Mouse (Mus musculus) kidney, embryonic 16.5 days (tissue): ENCODE measurements around the gene Klk5. TPM values are rescaled to one million over a fixed set of nuclear protein-coding genes. Genes with fewer than 3 reads are reported as not detected.

Experiments
- ATAC-seq: fragments of 200-750 bp; cut with Nextera tagmentation; 2 replicates; pipeline ENCODE4 v1.8.0; 2017; ENCODE audit warnings: moderate TSS enrichment; ENCODE audit not compliant: low FRiP score, low TSS enrichment
- H3K27ac ChIP-seq: fragments of 300-500 bp; sonication (generic); 2 replicates; pipeline ENCODE4 v1.5.1; 2014; ENCODE audit warnings: low read length
- H3K27me3 ChIP-seq: fragments of 300-500 bp; sonication (generic); 2 replicates; pipeline ENCODE4 v1.6.1; 2014; ENCODE audit warnings: low read length, control low read depth, mixed read lengths; ENCODE audit not compliant: insufficient read depth
- H3K36me3 ChIP-seq: fragments of 300-500 bp; sonication (generic); 2 replicates; pipeline ENCODE4 v1.6.1; 2014; ENCODE audit warnings: low read length, control low read depth, mixed read lengths; ENCODE audit not compliant: insufficient read depth
- H3K4me1 ChIP-seq: fragments of 300-500 bp; sonication (generic); 2 replicates; pipeline ENCODE4 v1.6.1; 2014; ENCODE audit warnings: low read length, control low read depth, mixed read lengths; ENCODE audit not compliant: insufficient read depth
- H3K4me2 ChIP-seq: fragments of 300-500 bp; sonication (generic); replicated peaks from 2 replicates; pipeline ENCODE4 v1.6.1; 2014; ENCODE audit warnings: low read depth, low read length
- H3K4me3 ChIP-seq: fragments of 300-500 bp; sonication (generic); 2 replicates; pipeline ENCODE4 v1.5.1; 2014; ENCODE audit warnings: mild to moderate bottlenecking, low read length
- H3K9ac ChIP-seq: fragments of 300-500 bp; sonication (generic); replicated peaks from 2 replicates; pipeline ENCODE4 v1.6.1; 2014; ENCODE audit warnings: low read length
- H3K9me3 ChIP-seq: fragments of 300-500 bp; sonication (generic); 2 replicates; pipeline ENCODE4 v1.6.1; 2016; ENCODE audit warnings: low read length, control low read depth
- WGBS: fragments of 180-500 bp; shearing (Covaris S2); extraction: QIAGEN DNeasy Blood & Tissue Kit; methylation state at CpG from one replicate; pipeline ENCODE4 v1.1.7; 2014; 5-methylcytosine and 5-hydroxymethylcytosine counted together
- polyA plus RNA-seq: library from polyadenylated mRNA; unstranded; fragments of >200 nt; fragmentation: Nextera tagmentation; extraction: Ambion mirVana; gene quantifications from 2 replicates; pipeline ENCODE4 v1.2.1, GENCODE M21; 2015

Gene Klk5
- polyA plus RNA-seq, 1 experiment from 2014 or later: not detected

GRCm38 (mm10) chr7:43826056-43826455 lies 15.7 kb upstream of the Klk5 start:
- no peaks in the 10 kb centered on the region; the same call in 1 of the 2 replicates for H3K9me3 ChIP-seq
- H3K4me3 ChIP-seq: no peak overlapping the region
- H3K4me2 ChIP-seq: no peak overlapping the region
- H3K27me3 ChIP-seq: no peaks in the 10 kb centered on the region
- H3K4me1 ChIP-seq: no peaks in the 10 kb centered on the region
- no peak for ATAC-seq
- 79% methylated on average over 5 of the region's 5 CpGs for WGBS
- no peak overlapping the region for H3K27ac ChIP-seq
- H3K9ac ChIP-seq: no peak overlapping the region
- no peaks in the 10 kb centered on the region for H3K36me3 ChIP-seq

- no peaks in the 10 kb centered on the region for H3K27me3 ChIP-seq
- WGBS: 85% methylated on average over 4 of the region's 4 CpGs
Observed at GRCm38 (mm10) chr7:43827706-43828105, 14.1 kb upstream of the Klk5 start.

GRCm38 (mm10) chr7:43829006-43829405 lies 12.8 kb upstream of the Klk5 start:
- no peaks in the 10 kb centered on the region for H3K4me1 ChIP-seq
- H3K4me2 ChIP-seq: no peak overlapping the region
- no peak overlapping the region for H3K27ac ChIP-seq
- H3K9me3 ChIP-seq: no peaks in the 10 kb centered on the region; the same call in 1 of the 2 replicates
- no peak overlapping the region for H3K4me3 ChIP-seq
- H3K27me3 ChIP-seq: no peaks in the 10 kb centered on the region
- no peaks in the 10 kb centered on the region for H3K36me3 ChIP-seq
- no peak overlapping the region for H3K9ac ChIP-seq
- WGBS: 92% methylated on average over 8 of the region's 8 CpGs
- ATAC-seq: no peak

More at GRCm38 (mm10) chr7:43827706-43828105, 14.1 kb upstream of the Klk5 start:
- Histone ChIP-seq H3K4me3 (no peak overlapping the region), H3K27ac (no peak overlapping the region), H3K4me2 (no peak overlapping the region), H3K36me3 (no peaks in the 10 kb centered on the region), H3K9me3 (no peaks in the 10 kb centered on the region; the same call in 1 of the 2 replicates), H3K9ac (no peak overlapping the region), H3K4me1 (no peaks in the 10 kb centered on the region)
- ATAC-seq: no peak

GRCm38 (mm10) chr7:43843801-43844200 lies 2.0 kb downstream of the Klk5 start:
- H3K9me3 ChIP-seq: no peaks in the 10 kb centered on the region
- WGBS: 86% methylated on average over 4 of the region's 4 CpGs

GRCm38 (mm10) chr7:43851616-43852015 lies 9.8 kb downstream of the Klk5 start:
- Histone ChIP-seq H3K9me3 (no peaks in the 10 kb centered on the region), H3K36me3 (no peaks in the 10 kb centered on the region), H3K27me3 (no peaks in the 10 kb centered on the region), H3K9ac (no peak overlapping the region), H3K4me3 (no peak overlapping the region), H3K4me1 (no peaks in the 10 kb centered on the region), H3K4me2 (no peak overlapping the region), H3K27ac (no peak overlapping the region)
- ATAC-seq: no peak
- 86% methylated on average over 6 of the region's 6 CpGs for whole genome bisulfite sequencing

More at GRCm38 (mm10) chr7:43843801-43844200, 2.0 kb downstream of the Klk5 start:
- Histone ChIP-seq H3K27me3 (no peaks in the 10 kb centered on the region), H3K4me1 (no peaks in the 10 kb centered on the region), H3K36me3 (no peaks in the 10 kb centered on the region), H3K4me3 (no peak overlapping the region), H3K9ac (no peak overlapping the region), H3K27ac (no peak overlapping the region), H3K4me2 (no peak overlapping the region)
- ATAC-seq: no peak

- H3K36me3 ChIP-seq: no peaks in the 10 kb centered on the region
- peaks cover under 1% of the 10 kb centered on the region; the same call in 1 of the 2 replicates for H3K9me3 ChIP-seq
- WGBS: 48% methylated on average over 9 of the region's 9 CpGs
- no peak overlapping the region for H3K4me2 ChIP-seq
- no peaks in the 10 kb centered on the region for H3K4me1 ChIP-seq
- no peak overlapping the region for H3K9ac ChIP-seq
- ATAC-seq: no peak
- no peak overlapping the region for H3K4me3 ChIP-seq
- no peaks in the 10 kb centered on the region for H3K27me3 ChIP-seq
- H3K27ac ChIP-seq: no peak overlapping the region
Observed at GRCm38 (mm10) chr7:43854642-43855380, 13.0 kb downstream of the Klk5 start.

GRCm38 (mm10) chr7:43855709-43856108 lies 13.9 kb downstream of the Klk5 start:
- ATAC-seq: no peak
- Histone ChIP-seq H3K36me3 (no peaks in the 10 kb centered on the region), H3K9me3 (peaks cover 4% of the 10 kb centered on the region; the same call in 1 of the 2 replicates), H3K27me3 (no peaks in the 10 kb centered on the region), H3K4me1 (no peaks in the 10 kb centered on the region), H3K4me3 (no peak overlapping the region), H3K9ac (no peak overlapping the region), H3K4me2 (no peak overlapping the region), H3K27ac (no peak overlapping the region)
- 77% methylated on average over 3 of the region's 3 CpGs for WGBS

- Histone ChIP-seq H3K36me3 (no peaks in the 10 kb centered on the region), H3K27ac (no peak overlapping the region), H3K9me3 (peaks cover 4% of the 10 kb centered on the region; the same call in 1 of the 2 replicates), H3K27me3 (no peaks in the 10 kb centered on the region), H3K4me2 (no peak overlapping the region), H3K9ac (no peak overlapping the region), H3K4me3 (no peak overlapping the region), H3K4me1 (no peaks in the 10 kb centered on the region)
- WGBS: 73% methylated on average over 7 of the region's 7 CpGs
- no peak for ATAC-seq
Observed at GRCm38 (mm10) chr7:43856307-43856706, 14.5 kb downstream of the Klk5 start.

GRCm38 (mm10) chr7:43857501-43857900 lies 15.7 kb downstream of the Klk5 start:
- no peaks in the 10 kb centered on the region for H3K4me1 ChIP-seq
- H3K36me3 ChIP-seq: no peaks in the 10 kb centered on the region
- no peak for ATAC-seq
- no peak overlapping the region for H3K4me3 ChIP-seq
- no peak overlapping the region for H3K27ac ChIP-seq
- H3K9me3 ChIP-seq: peaks cover 4% of the 10 kb centered on the region; the same call in 1 of the 2 replicates
- H3K4me2 ChIP-seq: no peak overlapping the region
- H3K9ac ChIP-seq: no peak overlapping the region
- no peaks in the 10 kb centered on the region for H3K27me3 ChIP-seq
- 92% methylated on average over 12 of the region's 12 CpGs for WGBS

- peaks cover 4% of the 10 kb centered on the region; the same call in 1 of the 2 replicates for H3K9me3 ChIP-seq
- no peaks in the 10 kb centered on the region for H3K27me3 ChIP-seq
- no peaks in the 10 kb centered on the region for H3K36me3 ChIP-seq
- ATAC-seq: no peak
- 46% methylated on average over 8 of the region's 8 CpGs for WGBS
- no peak overlapping the region for H3K9ac ChIP-seq
- H3K4me1 ChIP-seq: no peaks in the 10 kb centered on the region
- no peak overlapping the region for H3K27ac ChIP-seq
- no peak overlapping the region for H3K4me3 ChIP-seq
- no peak overlapping the region for H3K4me2 ChIP-seq
Observed at GRCm38 (mm10) chr7:43860411-43860810, 18.6 kb downstream of the Klk5 start.
